Mouse (Mus musculus) cerebellum, postnatal 14 days (tissue): ENCODE measurements at regions not wholly inside any gene's neighbourhood (a gene's known extent, or its start where the extent isn't known, plus 50 kb on each side); places are given as distances from the start of the nearest gene placed in this dataset.
"Not testable (repeated sequence)": the region's sequence is repeated elsewhere in the genome, so short reads cannot be mapped to it uniquely, and the experiment has no call there.

ENCODE experiments used
- DNase-seq, 2 experiments: peaks; one replicate each; pipeline ENCODE4 v3.0.0; 2021; ENCODE audit warnings: mixed read lengths in 2 of 2

DNA sequence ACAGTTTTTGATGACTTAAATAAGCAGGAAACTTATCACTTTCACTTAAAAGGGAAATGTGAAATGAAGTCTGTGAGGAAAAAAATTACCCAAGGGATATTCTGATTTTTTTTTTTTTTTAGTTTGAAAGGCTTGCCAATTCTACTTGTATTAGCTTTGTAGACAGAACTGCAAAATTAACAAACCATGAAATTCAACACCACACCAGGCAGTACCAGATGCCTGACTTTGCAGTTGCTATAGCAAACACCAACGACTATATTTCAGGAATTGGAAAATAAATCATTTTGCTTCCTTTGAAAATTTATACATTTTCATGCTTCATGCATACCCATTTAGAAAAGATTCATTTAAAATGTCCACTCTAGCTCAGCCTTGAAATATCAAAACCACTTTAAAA is 1206.6 kb downstream of the Grik2 start:
- no peak for DNase-seq

DNA sequence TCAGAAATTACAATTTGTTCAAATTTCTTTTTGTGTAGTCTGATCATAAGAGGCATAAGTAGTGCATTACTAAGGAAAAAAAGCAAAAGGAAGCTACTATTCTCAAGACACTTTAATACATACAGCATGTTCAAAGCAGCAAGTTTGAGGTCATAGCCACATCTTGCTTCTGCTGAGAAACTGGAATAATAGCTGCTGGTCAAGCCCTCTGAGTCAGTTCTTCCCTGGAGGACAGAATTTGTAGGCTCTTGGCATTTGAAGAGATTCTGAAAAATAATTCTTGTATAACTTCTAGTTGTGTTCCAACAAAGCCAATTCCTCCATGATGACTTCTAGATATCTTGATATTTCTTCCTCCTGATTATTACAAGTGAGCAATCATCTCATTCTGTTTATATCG is 1207.5 kb downstream of the Grik2 start:
- no peak for DNase-seq

DNA sequence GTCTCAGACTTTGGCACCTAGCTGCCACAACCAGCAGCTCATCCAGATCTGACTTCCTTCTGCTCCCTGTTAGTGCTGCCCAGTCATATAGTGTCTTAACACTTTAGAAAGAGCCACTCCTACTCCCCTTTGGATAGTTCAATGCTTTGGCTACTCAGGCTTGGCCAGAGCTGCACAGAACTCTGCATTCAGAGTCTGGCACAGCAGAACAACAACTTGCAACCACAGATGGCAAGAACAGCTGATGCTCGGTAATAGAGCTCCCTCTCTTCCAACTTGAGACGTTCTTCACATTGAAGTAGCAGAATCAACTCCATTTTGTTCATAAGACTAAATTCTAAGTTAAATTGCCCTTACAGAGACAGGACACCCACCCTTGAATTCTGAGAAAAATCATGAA is 1216.0 kb downstream of the Grik2 start:
- DNase-seq: peak; percentile 1 to 5

DNA sequence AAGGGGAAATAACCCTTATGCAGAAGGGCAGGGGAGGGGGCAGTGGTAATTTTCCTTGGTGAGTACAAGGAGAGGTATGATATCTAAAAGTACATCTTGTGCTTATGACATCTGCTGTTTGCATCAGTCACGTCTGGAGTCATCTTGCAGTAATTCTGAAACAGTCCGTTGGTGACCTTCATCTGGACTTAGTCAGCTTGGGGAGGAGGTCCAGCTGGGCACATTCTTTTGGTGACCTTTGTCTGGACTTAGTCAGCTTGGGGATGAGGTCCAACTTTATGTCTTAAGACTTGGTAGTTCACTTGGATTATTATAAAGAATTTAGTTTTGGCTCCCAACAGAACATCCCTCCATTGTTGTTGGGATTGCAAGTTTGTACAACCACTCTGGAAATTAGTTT is 1238.8 kb downstream of the Grik2 start:
- DNase-seq: not testable (repeated sequence)

DNA sequence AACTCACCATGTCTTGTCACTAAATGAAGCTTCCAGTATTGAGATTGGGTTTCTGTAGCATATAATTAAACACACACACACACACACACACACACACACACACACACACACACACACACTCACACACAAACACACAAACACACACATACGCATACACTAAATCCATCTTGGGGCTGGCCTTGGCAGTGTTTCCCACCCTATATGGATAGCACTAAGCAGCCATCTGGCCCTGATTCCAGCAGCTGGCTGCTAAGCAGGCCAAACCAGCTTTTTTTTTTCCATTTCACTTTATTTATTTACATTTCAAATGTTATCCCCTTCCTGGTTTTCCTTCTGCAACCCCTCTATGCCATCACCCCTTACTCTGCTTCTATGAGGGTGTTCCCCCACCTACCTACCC is 1266.3 kb downstream of the Grik2 start:
- DNase-seq: no peak

DNA sequence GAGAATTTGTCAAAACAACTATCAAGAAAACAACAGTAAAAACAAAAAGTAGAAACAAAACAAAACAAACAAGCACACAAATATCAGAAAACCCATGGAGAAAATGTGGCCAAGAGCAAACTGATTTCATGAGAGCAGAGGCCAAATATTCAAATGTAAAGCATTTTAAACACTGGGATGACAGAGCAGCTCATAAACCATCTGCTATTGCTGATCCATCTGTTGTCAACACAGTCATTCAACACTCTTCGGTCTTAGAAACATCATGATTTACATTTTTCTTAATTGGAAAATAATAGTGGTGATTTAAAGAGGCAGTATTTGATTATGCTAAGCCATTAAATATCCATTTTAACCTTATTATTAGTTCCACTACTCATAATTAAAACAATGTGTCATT is 1315.6 kb downstream of the Grik2 start:
- peak in 1 of 2 experiments; percentile 24 for DNase-seq

DNA sequence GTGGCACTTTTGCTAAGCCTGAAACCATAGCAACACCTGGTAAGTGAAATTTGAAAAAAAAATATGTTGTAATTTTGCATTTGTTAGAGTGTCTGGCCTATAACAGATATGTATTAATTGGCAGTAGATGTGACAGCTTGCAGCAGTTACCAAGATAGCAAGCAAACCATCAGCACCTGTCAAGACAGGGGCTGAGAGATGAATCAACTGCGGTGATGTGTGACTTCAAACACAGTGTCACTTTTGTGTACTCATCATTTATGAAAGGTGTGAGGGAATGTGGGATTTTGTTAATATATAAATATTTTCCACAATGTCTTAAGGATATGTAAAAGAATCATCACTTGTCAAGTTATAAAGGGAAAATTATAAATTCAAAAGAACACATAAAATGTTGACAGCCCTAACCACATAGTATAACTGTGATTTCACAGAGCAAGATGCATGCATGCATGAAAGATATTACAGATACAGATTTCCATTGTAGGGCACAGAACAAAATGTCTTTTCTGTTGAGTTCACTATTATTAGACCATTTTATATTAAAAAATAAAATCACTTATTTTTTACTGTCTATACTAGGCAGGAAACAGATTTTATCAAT is 1344.7 kb downstream of the Grik2 start:
- no peak for DNase-seq

DNA sequence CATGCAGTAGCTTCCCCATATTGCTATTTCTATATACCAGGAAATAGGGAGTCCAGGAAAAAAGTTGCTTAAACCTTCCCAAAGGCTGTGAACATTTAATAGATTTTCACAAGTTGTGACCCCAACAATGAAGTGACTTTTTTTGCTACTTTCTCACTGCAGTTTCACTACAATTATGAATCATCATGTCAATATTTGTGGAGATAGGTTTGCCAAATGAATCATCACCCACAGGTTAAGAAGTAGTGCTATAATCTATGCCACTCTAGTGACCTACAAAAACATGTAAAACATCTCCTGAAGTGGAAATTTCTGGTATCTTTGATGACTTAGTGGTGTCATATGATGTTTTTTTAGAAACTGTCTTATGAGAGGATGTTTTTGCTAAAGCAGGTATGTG is 1355.3 kb downstream of the Grik2 start:
- DNase-seq: no peak

DNA sequence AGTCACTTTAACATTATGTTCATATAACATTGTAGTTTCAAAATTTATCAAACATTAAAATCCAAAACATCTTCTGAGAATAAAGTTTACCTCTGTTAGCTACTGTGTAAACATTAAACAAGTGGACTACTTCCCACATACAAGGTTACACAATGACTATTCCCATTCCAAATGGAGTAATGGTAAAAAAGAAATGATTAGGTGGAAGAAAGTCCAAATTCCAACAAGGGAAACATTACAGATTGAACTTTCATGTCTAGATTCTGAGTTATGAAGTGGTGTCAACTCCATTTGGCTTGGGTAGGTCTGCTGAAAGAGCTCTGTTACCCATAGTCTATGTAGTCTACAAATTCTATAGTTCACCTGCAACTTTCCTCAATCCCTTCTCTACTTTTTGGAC is 1363.1 kb downstream of the Grik2 start:
- no peak for DNase-seq

DNA sequence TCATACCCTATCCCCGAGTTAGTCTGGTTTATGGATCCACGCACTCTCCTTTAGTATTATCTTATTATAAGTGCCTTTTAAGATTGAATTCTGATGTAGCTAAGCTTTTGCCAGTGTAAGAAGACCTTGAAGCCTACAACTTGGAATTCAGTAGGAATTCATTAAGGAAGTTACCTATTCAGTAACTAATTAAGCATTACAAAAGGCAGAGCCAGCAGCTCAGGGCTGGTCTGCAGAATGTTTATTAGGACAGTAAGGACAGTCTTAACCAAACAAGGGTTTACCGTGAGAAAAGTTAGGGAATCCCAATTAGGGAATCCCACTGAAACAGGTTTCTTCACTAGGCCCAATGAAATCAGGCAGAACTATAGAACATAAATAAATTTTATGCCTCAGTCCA is 1383.5 kb downstream of the Grik2 start:
- DNase-seq: no peak
